Mouse (Mus musculus) liver, embryonic 14.5 days (tissue): ENCODE measurements at regions not wholly inside any gene's neighbourhood (a gene's known extent, or its start where the extent isn't known, plus 50 kb on each side); places are given as distances from the start of the nearest gene placed in this dataset.

ENCODE experiments used
- ATAC-seq: fragments of 200-750 bp; cut with Nextera tagmentation; 2 replicates; pipeline ENCODE4 v1.8.0; 2017; ENCODE audit warnings: moderate number of reproducible peaks, mild to moderate bottlenecking, moderate library complexity; ENCODE audit not compliant: insufficient read depth
- DNase-seq, 3 experiments: peaks; one replicate each; pipeline ENCODE4 v3.0.0-alpha.2; 2012 to 2013; ENCODE audit warnings: low read depth in 3 of 3, low spot score in 3 of 3
- H3K27ac ChIP-seq: fragments of 300-500 bp; sonication (generic); 2 replicates; pipeline ENCODE4 v1.5.1; 2014; ENCODE audit warnings: moderate library complexity, mild to moderate bottlenecking, control low read depth, inconsistent platforms
- H3K27me3 ChIP-seq: fragments of 300-500 bp; sonication (generic); 2 replicates; pipeline ENCODE4 v1.6.1; 2014; ENCODE audit warnings: mild to moderate bottlenecking, low read length, moderate library complexity; ENCODE audit not compliant: control insufficient read depth, insufficient read depth
- H3K36me3 ChIP-seq: fragments of 300-500 bp; sonication (generic); replicated peaks from 2 replicates; pipeline ENCODE4 v1.6.1; 2014; ENCODE audit warnings: low read depth; ENCODE audit not compliant: control insufficient read depth, insufficient read depth
- H3K4me1 ChIP-seq, 2 experiments: fragments of 200-500 bp in 1 of 2; fragments of 300-500 bp in 1 of 2; sonication (generic) in 1 of 2; replicated peaks; 2 replicates each; pipeline ENCODE4 v1.6.1; 2012 to 2014; ENCODE audit warnings: antibody characterized with exemption in 1 of 2, inconsistent platforms in 1 of 2, low read length in 1 of 2; ENCODE audit not compliant: control insufficient read depth in 2 of 2, insufficient read depth in 2 of 2
- H3K4me2 ChIP-seq: fragments of 300-500 bp; sonication (generic); 2 replicates; pipeline ENCODE4 v1.6.1; 2014; ENCODE audit warnings: low read depth, mild to moderate bottlenecking, control low read depth, moderate library complexity
- H3K4me3 ChIP-seq, 2 experiments: fragments of 200-500 bp in 1 of 2; fragments of 300-500 bp in 1 of 2; sonication (generic) in 1 of 2; 2 replicates each; pipeline ENCODE4 v1.5.1; 2012 to 2014; ENCODE audit warnings: low read depth in 2 of 2, low read length in 2 of 2, mild to moderate bottlenecking in 2 of 2, control low read depth in 1 of 2, inconsistent platforms in 1 of 2, moderate library complexity in 1 of 2; ENCODE audit not compliant: insufficient read depth in 1 of 2
- H3K9ac ChIP-seq: fragments of 300-500 bp; sonication (generic); replicated peaks from 2 replicates; pipeline ENCODE4 v1.6.1; 2014; ENCODE audit warnings: mild to moderate bottlenecking, control low read depth, moderate library complexity
- H3K9me3 ChIP-seq: fragments of 300-500 bp; sonication (generic); 2 replicates; pipeline ENCODE4 v1.6.1; 2016; ENCODE audit warnings: low read length, mixed read lengths; ENCODE audit not compliant: control insufficient read depth
- CTCF ChIP-seq: IDR thresholded peaks from 2 replicates; pipeline ENCODE4 v1.5.1; 2016; ENCODE audit warnings: antibody characterized with exemption, low read depth, control low read depth
- EP300 ChIP-seq: IDR thresholded peaks from 2 replicates; pipeline ENCODE4 v1.6.1; 2016; ENCODE audit warnings: antibody characterized with exemption, low read depth
- WGBS: fragments of 180-500 bp; shearing (Covaris S2); extraction: QIAGEN DNeasy Blood & Tissue Kit; methylation state at CpG from one replicate; pipeline ENCODE4 v1.1.7; 2014; ENCODE audit not compliant: insufficient replicate concordance; 5-methylcytosine and 5-hydroxymethylcytosine counted together

DNA sequence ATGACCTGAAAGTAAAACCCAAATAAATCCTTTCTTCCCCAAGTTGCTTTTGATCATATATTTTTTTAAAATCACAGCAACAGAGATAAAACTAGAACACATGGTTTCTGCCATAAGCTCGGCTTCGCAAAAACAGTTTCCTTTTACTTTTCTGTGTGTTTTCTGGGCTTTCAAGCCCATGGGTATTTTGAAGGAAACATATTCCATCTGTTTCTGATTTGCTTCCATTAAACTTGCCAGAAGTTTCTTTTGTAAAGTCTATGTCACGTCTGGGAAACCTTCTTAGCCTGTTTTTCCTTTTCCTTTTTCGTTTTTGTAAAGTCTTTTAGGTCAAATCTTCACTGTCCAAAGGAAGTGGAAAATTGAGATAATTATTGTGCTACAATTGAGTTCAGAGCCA is 167.2 kb upstream of the Auts2 start:
- TF ChIP-seq CTCF (no peak), EP300 (no peak)
- no peaks in the 10 kb centered on the region for H3K36me3 ChIP-seq
- H3K9ac ChIP-seq = no peak overlapping the region
- H3K27me3 ChIP-seq = no peaks in the 10 kb centered on the region
- no peak overlapping the region for H3K4me3 ChIP-seq
- H3K9me3 ChIP-seq = no peaks in the 10 kb centered on the region
- ATAC-seq (no peak), DNase-seq (no peak)
- H3K27ac ChIP-seq = no peak overlapping the region
- no peaks in the 10 kb centered on the region for H3K4me1 ChIP-seq
- H3K4me2 ChIP-seq = no peak overlapping the region
- WGBS = 57% methylated on average over 4 of the region's 4 CpGs

DNA sequence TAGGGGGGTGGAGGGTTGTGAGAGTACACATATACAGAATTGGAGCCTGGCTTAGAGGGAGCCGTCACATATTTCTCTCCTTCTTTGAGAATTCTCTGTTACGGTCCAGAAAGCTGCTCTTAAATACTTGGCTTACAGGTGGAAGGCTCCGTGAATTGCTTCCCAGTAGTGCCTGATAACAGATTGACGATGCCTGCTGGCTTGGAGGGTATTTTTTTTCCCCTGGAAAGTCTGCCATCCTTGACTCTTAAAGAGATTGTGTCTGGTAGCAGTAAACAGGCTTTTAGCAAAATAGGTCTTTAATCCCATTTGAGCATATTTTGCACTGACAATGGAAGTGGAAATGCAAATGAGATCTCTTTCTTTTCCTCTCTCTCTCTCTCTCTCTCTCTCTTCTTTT is 164.4 kb upstream of the Auts2 start:
- H3K27me3 ChIP-seq = no peaks in the 10 kb centered on the region
- no peak overlapping the region for H3K4me2 ChIP-seq
- no peaks in the 10 kb centered on the region for H3K36me3 ChIP-seq
- no peak overlapping the region for H3K27ac ChIP-seq
- DNase-seq (no peak), ATAC-seq (no peak)
- H3K4me1 ChIP-seq = no peaks in the 10 kb centered on the region
- no peaks in the 10 kb centered on the region for H3K9me3 ChIP-seq
- no peak overlapping the region for H3K4me3 ChIP-seq
- WGBS = 63% methylated on average over 4 of the region's 4 CpGs
- no peak for TF ChIP-seq CTCF
- no peak for TF ChIP-seq EP300
- no peak overlapping the region for H3K9ac ChIP-seq

DNA sequence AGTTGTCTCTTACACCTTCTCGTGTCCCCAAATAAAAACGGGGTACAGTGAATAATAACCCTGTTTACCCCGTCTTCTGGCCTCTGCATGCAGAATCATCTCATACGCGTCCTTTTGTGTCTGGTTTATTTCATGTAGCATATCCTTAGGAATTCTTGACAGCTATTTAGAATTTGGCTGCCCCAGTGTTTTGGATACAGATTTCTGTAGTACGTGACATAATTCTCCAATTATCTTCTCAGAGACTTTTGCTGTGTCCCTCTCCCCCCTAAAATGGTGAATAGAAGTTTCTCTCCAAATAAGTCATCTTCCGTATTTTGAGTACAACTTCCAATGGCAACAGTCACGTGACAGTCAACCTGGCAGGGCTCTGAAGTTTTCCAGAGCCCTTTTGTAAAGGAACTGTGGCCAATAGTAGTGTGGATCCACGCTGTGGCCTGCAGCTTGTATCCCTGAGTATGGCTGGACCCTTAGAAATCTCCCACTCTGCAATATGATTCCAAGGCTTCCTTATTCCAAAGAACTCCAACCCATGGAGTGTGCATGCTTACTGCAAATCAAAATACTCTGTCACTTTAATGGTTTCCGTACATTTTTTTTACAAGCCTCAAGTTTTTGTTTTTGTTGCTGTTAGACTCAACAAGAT is 160.4 kb upstream of the Auts2 start:
- no peak for DNase-seq
- no peak overlapping the region for H3K9ac ChIP-seq
- no peak for ATAC-seq
- H3K27me3 ChIP-seq = no peaks in the 10 kb centered on the region
- WGBS = 60% methylated on average over 10 of the region's 10 CpGs
- H3K4me2 ChIP-seq = no peak overlapping the region
- H3K27ac ChIP-seq = no peak overlapping the region
- no peaks in the 10 kb centered on the region for H3K4me1 ChIP-seq
- no peaks in the 10 kb centered on the region for H3K36me3 ChIP-seq
- H3K4me3 ChIP-seq = no peak overlapping the region
- no peaks in the 10 kb centered on the region for H3K9me3 ChIP-seq
- TF ChIP-seq EP300 (no peak), CTCF (no peak)

DNA sequence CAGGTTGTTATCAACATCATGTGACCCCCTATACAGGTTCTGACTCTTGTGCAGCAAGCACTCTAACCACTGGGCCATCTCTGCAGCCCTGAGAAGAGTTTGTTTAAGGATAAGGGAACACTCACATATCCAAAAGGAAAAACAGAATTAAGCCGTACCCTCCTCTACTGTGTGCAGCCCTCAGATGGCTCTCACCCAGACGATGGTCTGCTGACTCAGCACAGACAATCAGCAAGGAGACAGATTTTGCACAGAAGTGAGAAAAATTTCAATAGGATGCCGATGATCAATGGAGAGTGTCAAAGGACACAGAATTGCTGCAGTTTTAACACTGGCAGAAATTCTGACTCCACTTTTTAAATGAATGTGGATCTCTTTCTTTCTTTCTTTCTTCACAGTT is 159.4 kb upstream of the Auts2 start:
- 61% methylated on average over 3 of the region's 3 CpGs for WGBS
- Histone ChIP-seq H3K27ac (no peak overlapping the region), H3K36me3 (no peaks in the 10 kb centered on the region), H3K27me3 (no peaks in the 10 kb centered on the region), H3K9me3 (no peaks in the 10 kb centered on the region), H3K4me2 (no peak overlapping the region), H3K9ac (no peak overlapping the region), H3K4me1 (no peaks in the 10 kb centered on the region), H3K4me3 (no peak overlapping the region)
- DNase-seq (no peak), ATAC-seq (no peak)
- TF ChIP-seq EP300 (no peak), CTCF (no peak)

DNA sequence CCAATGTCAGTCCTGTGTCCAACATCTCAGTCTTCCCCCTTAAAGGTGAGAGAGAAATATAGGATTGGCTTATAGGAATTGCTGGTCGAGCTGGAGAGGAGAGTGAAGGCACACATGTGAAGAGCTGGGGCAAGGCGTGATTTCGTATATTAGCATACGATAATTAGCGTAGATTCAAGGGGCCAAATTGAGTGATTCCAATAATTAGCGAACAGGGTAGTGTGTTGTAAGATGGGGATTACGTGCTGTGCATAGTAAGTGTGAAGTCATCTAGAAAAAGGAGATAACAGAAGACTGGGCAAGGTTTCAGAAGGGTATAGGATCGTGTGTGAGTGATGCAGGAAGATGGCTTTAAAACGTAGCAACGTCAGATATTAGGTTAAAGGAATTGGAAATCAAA is 147.6 kb upstream of the Auts2 start:
- Histone ChIP-seq H3K9ac (no peak overlapping the region), H3K9me3 (no peaks in the 10 kb centered on the region; the same call in 1 of the 2 replicates), H3K4me1 (no peaks in the 10 kb centered on the region), H3K36me3 (no peaks in the 10 kb centered on the region), H3K27ac (no peak overlapping the region), H3K4me2 (no peak overlapping the region), H3K4me3 (no peak overlapping the region), H3K27me3 (no peaks in the 10 kb centered on the region)
- WGBS = 67% methylated on average over 10 of the region's 10 CpGs
- ATAC-seq (no peak), DNase-seq (no peak)
- TF ChIP-seq EP300 = no peak
- TF ChIP-seq CTCF = no peak
